Mouse (Mus musculus) spleen, postnatal 36 days (tissue): ENCODE measurements around the gene Nexn.
"Not testable (repeated sequence)": the region's sequence is repeated elsewhere in the genome, so short reads cannot be mapped to it uniquely, and the experiment has no call there.

ENCODE experiments used
- DNase-seq, 2 experiments: peaks; one replicate each; pipeline ENCODE4 v3.0.0; 2022; ENCODE audit warnings: low spot score in 2 of 2, mixed read lengths in 1 of 2

Gene Nexn

DNA sequence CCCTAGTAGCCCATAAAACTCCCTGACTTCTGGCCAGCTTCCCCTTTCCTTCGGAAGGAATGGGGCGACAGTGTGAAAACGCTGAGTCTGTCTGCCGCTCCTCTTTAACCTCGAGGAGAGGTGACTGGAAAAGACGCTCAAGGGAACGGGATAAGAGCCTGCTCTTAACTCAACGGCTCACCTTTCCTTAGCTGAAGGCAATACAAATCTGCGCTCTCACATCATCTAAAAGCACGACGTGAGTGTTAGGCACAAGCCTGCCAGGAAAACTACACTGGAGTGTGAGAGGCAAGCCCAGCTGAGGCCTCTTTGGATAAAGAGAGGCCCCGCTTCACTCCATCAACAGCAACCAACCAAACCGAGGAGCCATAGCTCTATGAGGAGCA lies at the start of gene Nexn:
Gene Nexn, minus strand, starts transcription at position 315 of the 386 bp plus-strand sequence.
- DNase-seq: no peak

GRCm38 (mm10) chr3:152315613-152316012 lies 49.5 kb upstream of the Nexn start:
- DNase-seq: peak; percentile 75 to 76

- DNase-seq: not testable (repeated sequence)
Observed at GRCm38 (mm10) chr3:152314666-152315065, 48.5 kb upstream of the Nexn start.

- no peak for DNase-seq
Observed at GRCm38 (mm10) chr3:152309250-152309645, 43.1 kb upstream of the Nexn start.

GRCm38 (mm10) chr3:152308485-152309249 lies 42.5 kb upstream of the Nexn start:
- no peak for DNase-seq

DNA sequence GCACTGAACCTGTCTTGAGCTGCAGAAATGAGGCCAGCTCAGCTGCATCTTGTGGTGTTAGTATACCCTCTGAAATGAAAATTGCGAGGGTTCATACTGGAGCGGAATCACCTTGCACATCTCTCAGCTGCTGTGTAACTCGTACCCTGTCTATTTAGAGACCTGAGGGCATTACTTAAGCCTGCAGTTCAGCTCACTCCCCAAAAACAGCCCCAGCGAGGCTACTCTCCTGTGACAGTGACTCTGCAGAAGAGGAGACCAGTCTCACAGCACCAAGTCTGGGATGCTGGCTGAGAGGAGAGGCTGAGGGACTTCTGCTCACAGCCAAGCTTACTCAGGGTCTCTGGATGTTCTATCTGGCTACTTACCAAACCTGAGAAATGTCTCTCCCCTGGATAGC lies 39.8 kb upstream of the Nexn start:
- no peak for DNase-seq

DNA sequence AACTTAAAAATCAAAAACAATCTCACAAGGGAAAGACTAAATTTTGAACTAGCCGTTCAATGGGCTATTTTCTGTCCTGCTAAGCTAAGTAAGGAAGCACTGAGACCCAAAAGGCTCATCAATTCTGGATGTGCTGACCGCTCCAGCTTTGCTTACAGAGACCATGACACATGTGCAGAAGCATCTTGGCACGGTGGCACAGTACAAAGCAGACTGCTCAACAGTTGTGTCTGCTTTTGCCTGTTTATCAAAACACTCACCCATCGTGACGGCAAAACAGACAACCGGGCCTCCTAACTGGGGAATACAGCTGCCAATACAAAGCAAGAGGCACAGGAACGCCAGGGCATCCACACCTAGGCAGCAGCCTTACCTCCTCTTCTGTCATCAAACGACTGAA lies 38.9 kb upstream of the Nexn start:
- DNase-seq: no peak

- no peak for DNase-seq
Observed at GRCm38 (mm10) chr3:152304093-152304815, 38.1 kb upstream of the Nexn start.

DNA sequence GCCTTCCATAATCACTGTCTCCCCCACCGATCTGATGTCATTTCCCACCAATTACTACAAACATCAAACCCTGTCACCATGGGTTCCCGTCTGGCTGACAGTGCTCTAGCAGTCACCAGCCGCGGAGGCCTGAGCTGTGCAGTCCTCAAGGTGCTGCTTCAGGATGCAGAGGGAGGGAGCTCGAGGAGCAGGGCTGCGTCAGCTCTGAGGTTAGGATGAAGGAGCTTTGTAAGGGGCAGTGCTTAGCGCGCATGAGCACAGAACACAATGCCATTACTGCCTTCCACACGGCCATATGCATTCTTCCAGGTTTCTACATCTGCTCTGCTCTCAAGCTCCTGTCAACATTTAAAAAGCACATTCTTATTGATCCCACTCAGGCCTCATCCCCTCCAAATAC lies 36.8 kb upstream of the Nexn start:
- no peak for DNase-seq

DNA sequence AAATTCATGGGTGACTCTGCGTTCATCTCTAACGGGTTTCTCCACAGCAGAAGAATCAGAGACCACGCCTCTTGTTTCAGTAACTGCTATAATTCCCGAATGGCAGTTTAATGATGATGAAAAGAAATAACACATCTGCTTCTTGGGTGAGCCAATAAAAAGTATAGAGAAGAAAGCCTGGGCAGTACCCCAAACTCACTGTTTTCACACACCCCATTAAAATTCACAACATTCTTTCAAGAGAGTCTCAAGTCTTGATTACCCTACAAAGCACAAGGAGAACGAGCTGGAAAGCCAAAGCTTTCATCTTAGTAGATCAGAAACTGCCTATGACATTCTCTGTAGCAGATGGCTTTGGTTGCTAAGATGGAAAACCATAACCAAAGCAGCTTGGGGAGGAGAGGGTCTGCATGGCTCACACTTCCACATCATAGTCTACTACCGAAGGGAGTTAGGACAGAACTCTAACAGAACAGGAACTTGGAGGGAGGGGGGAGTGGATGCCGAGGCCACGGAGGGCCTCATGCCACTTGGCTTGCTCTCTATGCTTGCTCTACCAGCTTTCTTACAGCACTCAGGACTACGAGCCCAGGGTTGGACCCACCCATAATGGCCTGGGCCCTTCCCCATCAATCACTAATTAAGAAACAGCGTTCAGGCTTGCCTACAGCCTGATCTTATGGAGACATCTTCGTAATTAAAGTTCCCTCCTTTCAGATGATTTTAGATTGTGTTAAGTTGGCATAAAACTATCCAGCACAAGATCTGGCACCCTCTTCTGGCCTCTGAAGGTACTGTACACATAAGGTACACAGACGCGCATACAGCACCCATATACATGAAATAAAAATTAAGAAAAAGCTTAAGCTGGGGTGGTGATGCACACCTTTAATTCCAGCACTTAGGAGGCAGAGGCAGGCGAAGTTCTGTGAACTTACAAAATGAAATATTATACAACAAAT lies 34.5 kb upstream of the Nexn start:
- DNase-seq: no peak

- no peak for DNase-seq
Observed at GRCm38 (mm10) chr3:152295896-152296295, 29.7 kb upstream of the Nexn start.

DNA sequence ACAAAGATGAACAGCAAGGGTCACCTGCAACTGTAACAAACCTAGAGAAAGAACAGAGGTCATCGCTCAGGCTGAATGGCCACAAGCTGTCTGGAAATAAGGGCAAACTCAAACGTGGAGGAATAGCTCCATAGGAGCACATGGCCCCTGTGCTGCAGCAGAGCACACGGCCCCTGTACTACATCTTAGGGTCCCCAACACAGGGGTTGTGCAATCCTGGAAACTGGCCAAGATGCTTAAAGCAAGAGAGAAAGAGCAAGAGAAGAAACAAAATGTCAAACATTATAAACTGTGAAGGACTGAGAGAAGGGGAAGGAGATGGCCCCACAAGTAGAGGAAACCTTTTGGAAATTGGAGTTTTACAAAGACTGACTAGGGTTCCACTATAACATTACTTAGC lies 28.2 kb upstream of the Nexn start:
- no peak for DNase-seq

- no peak for DNase-seq
Observed at GRCm38 (mm10) chr3:152293530-152294181, 27.5 kb upstream of the Nexn start.

GRCm38 (mm10) chr3:152291895-152292294 lies 25.7 kb upstream of the Nexn start:
- no peak for DNase-seq

DNA sequence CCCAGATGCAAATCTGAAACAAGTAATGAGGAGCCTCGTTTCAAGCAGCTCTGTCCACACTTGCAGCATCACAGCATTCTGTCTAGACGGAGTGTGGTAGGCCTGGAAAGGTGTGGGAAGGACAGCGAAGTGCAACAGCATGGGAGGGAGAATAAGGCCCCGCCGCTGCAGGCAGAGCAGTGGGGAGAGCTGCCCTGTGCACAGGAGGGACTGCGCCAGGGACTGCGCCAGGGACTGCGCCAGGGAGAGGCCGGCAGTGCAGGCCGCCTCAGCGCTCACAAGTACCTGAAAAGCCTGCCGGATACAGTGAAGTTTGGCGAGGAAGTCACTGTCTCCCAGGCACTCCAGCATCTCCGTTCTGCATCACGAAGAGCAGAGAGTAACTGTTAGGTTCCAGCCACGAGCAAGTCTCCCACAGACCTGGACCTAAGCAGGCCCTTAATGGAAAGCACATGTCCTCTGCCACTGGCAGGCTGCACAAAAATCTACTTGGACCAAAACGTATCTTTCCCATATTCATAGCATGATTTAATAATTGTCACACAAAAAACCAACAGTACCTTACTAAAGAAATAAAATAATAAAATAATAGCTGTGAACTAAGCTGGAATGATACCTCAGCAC lies 24.1 kb upstream of the Nexn start:
- no peak for DNase-seq

DNA sequence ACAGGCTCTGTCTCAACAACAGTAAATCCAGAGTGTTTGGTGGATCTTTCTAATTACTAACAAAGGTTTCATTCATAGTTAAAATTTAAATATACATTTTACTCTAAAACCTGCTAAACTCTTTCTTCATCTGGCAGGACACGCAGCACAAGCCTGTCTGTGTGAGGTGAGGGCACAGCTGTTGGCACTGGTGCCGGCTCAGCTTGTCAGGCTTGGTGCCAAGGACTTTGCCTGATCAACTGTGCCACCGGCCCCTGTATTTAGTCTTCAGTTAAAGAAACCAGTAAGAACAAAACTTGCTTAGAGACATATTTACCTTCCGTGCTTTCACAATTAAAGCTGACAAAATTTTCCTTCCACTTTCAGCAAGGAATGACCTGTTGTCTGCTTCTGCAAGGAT lies 22.6 kb upstream of the Nexn start:
- no peak for DNase-seq

DNA sequence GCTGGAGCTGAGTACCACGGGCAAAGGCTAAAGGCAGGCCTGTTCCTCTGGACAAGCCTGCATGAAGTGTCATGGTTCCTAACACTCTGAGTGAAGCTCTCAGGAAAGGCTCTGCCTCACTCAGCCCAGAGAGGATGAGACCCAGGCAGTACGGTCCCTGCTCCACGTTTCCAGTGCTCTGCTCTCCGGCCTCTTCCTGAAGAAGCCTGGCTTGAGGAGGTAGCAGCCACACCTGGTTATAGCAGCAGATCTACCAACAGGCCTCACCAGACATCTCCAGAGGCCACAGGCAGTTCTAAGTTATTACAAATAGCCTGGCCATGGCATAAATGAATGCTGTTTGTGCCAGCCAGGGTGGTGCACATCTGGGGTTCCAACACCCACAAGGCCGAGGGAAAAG lies 22.1 kb upstream of the Nexn start:
- no peak for DNase-seq

DNA sequence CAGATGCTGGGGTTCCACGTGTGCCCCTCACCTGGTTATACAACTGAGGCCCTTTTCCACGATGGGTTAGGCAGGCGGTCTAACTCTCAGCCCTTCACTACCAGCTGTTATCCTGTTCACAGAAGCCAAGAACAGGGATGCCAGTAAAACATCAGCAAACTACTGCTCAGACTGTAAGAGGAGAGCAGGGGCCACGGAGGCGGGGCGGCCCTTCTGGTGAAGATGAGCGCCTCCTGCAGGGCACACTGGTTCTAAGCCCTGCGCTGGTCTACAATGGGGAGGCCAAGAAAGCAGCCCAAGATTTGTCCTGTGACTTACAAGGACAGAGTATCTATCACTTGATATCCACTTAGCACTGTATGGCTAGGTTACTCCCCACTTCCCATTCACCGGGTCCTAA lies 21.7 kb upstream of the Nexn start:
- DNase-seq: no peak

- no peak for DNase-seq
Observed at GRCm38 (mm10) chr3:152284759-152285158, 18.6 kb upstream of the Nexn start.

GRCm38 (mm10) chr3:152284306-152284705 lies 18.2 kb upstream of the Nexn start:
- DNase-seq: no peak

- DNase-seq: no peak
Observed at GRCm38 (mm10) chr3:152282126-152282525, 16.0 kb upstream of the Nexn start.
